Mouse (Mus musculus): ENCODE measurements around the gene Mdn1.

- TF ChIP-seq ZC3H11A (IDR thresholded peaks at IDR 0.05; ENCODE audit: borderline replicate concordance, low read depth, low read length) (no peak), CHD2 (IDR thresholded peaks at IDR 0.05; ENCODE audit: low read depth, low read length) (no peak), ZNF384 (IDR thresholded peaks at IDR 0.05; ENCODE audit: low read depth, low read length) (no peak), MAFK (IDR thresholded peaks at IDR 0.05; ENCODE audit: insufficient read depth, low read depth, low read length) (no peak)
Observed at GRCm38 (mm10) chr4:32677471-32677870, 20.6 kb downstream of the Mdn1 start.
